Mouse (Mus musculus) stomach, embryonic 14.5 days (tissue): ENCODE measurements around the gene Tns1. TPM values are rescaled to one million over a fixed set of nuclear protein-coding genes. Genes with fewer than 3 reads are reported as not detected.

ENCODE experiments used
- ATAC-seq: fragments of 200-750 bp; cut with Nextera tagmentation; 2 replicates; pipeline ENCODE4 v1.8.0; 2017; ENCODE audit warnings: low read depth, moderate TSS enrichment; ENCODE audit not compliant: insufficient number of reproducible peaks, insufficient read depth, low FRiP score
- H3K27ac ChIP-seq: fragments of 300-500 bp; sonication (generic); 2 replicates; pipeline ENCODE4 v1.5.1; 2014; ENCODE audit warnings: mild to moderate bottlenecking, low read length, moderate library complexity, mixed read lengths
- H3K27me3 ChIP-seq: fragments of 300-500 bp; sonication (generic); 2 replicates; pipeline ENCODE4 v1.6.1; 2014; ENCODE audit warnings: low read length, control low read depth, mixed read lengths; ENCODE audit not compliant: control insufficient read depth, insufficient read depth
- H3K36me3 ChIP-seq: fragments of 300-500 bp; sonication (generic); 2 replicates; pipeline ENCODE4 v1.6.1; 2014; ENCODE audit warnings: mild to moderate bottlenecking, control low read depth, low read length, moderate library complexity, mixed read lengths; ENCODE audit not compliant: control insufficient read depth, insufficient read depth
- H3K4me1 ChIP-seq: fragments of 300-500 bp; sonication (generic); 2 replicates; pipeline ENCODE4 v1.6.1; 2014; ENCODE audit warnings: low read length, control low read depth, mixed read lengths; ENCODE audit not compliant: control insufficient read depth, insufficient read depth
- H3K4me2 ChIP-seq: fragments of 300-500 bp; sonication (generic); replicated peaks from 2 replicates; pipeline ENCODE4 v1.6.1; 2014; ENCODE audit warnings: low read depth, low read length, control low read depth
- H3K4me3 ChIP-seq: fragments of 300-500 bp; sonication (generic); 2 replicates; pipeline ENCODE4 v1.5.1; 2014; ENCODE audit warnings: low read depth, low read length, control low read depth
- H3K9ac ChIP-seq: fragments of 300-500 bp; sonication (generic); replicated peaks from 2 replicates; pipeline ENCODE4 v1.6.1; 2014; ENCODE audit warnings: low read depth, mild to moderate bottlenecking, control low read depth, low read length, moderate library complexity, mixed read lengths
- H3K9me3 ChIP-seq: fragments of 300-500 bp; sonication (generic); 2 replicates; pipeline ENCODE4 v1.6.1; 2016; ENCODE audit warnings: low read depth, low read length, control low read depth; ENCODE audit not compliant: control insufficient read depth
- WGBS: fragments of 180-500 bp; shearing (Covaris S2); extraction: QIAGEN DNeasy Blood & Tissue Kit; methylation state at CpG from one replicate; pipeline ENCODE4 v1.1.7; 2014; 5-methylcytosine and 5-hydroxymethylcytosine counted together
- polyA plus RNA-seq: library from polyadenylated mRNA; unstranded; fragments of >200 nt; fragmentation: Nextera tagmentation; extraction: Ambion mirVana; gene quantifications from 2 replicates; pipeline ENCODE4 v1.2.1, GENCODE M21; 2014

The Tns1 gene
- polyA plus RNA-seq, 1 experiment from 2014 or later: 35.3 TPM

GRCm38 (mm10) chr1:74028881-74029266 lies 95.4 kb downstream of the Tns1 start:
- no peak overlapping the region for H3K4me3 ChIP-seq
- 69% methylated on average over 5 of the region's 5 CpGs for WGBS
- ATAC-seq: no peak
- H3K9me3 ChIP-seq: no peaks in the 10 kb centered on the region
- no peak overlapping the region for H3K4me2 ChIP-seq
- H3K9ac ChIP-seq: no peak overlapping the region
- H3K4me1 ChIP-seq: peaks cover 68% of the 10 kb centered on the region
- no peaks in the 10 kb centered on the region for H3K27me3 ChIP-seq
- no peaks in the 10 kb centered on the region for H3K36me3 ChIP-seq
- H3K27ac ChIP-seq: no peak overlapping the region

- Histone ChIP-seq H3K27ac (peak overlapping the region; percentile 76), H3K9ac (no peak overlapping the region), H3K9me3 (no peaks in the 10 kb centered on the region), H3K4me3 (no peak overlapping the region), H3K36me3 (no peaks in the 10 kb centered on the region), H3K4me1 (peaks cover 68% of the 10 kb centered on the region), H3K27me3 (no peaks in the 10 kb centered on the region), H3K4me2 (no peak overlapping the region)
- 75% methylated on average over 13 of the region's 13 CpGs for WGBS
- ATAC-seq: no peak
These were observed 96.0 kb downstream of the Tns1 start for GRCm38 (mm10) chr1:74028118-74028880.

GRCm38 (mm10) chr1:74027559-74028091 lies 96.6 kb downstream of the Tns1 start:
- 0 out of 2 replicates have a peak, but pooled peaks have one; percentile 11 for ATAC-seq
- Histone ChIP-seq H3K36me3 (no peaks in the 10 kb centered on the region), H3K9me3 (no peaks in the 10 kb centered on the region), H3K9ac (no peak overlapping the region), H3K4me2 (no peak overlapping the region), H3K4me1 (peaks cover 68% of the 10 kb centered on the region), H3K27me3 (no peaks in the 10 kb centered on the region), H3K27ac (peak overlapping the region; percentile 76), H3K4me3 (no peak overlapping the region)
- 35% methylated on average over 11 of the region's 11 CpGs for WGBS

GRCm38 (mm10) chr1:74026703-74027195 lies 97.5 kb downstream of the Tns1 start:
- H3K9ac ChIP-seq: no peak overlapping the region
- peaks cover 66% of the 10 kb centered on the region for H3K4me1 ChIP-seq

DNA sequence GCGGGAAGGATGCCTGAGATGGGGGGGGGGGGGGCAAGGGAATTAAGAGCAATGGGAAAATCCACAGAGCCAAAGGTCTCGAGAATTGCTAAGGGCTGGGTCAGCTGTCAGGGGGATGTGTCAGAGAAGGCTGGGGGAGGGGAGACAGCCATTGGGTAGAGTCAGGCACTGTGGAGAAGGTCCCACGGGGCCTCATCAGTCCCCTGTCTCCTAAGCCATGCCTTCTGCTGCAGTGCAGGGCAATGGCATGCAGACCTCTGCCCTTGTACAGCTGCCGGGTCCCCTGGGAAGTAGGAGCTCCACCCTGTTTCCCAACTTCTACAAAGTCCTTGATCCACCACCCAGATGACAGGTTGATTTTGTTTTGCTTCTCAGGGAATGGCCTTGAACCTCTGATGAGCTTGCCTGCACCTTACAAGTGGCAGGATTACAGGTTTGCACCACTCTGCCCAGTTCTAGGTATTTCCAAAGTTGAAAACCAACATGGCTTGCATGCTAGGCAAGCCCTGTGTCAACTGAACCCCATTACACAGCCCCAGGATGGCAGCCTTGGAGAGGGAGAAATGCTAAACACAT lies 98.5 kb downstream of the Tns1 start:
- Histone ChIP-seq H3K27me3 (no peaks in the 10 kb centered on the region), H3K9ac (no peak overlapping the region), H3K36me3 (no peaks in the 10 kb centered on the region), H3K9me3 (no peaks in the 10 kb centered on the region), H3K27ac (no peak overlapping the region), H3K4me2 (no peak overlapping the region), H3K4me3 (no peak overlapping the region), H3K4me1 (peaks cover 56% of the 10 kb centered on the region)
- 30% methylated on average over 4 of the region's 4 CpGs for whole genome bisulfite sequencing
- ATAC-seq: no peak

More at GRCm38 (mm10) chr1:74026703-74027195, 97.5 kb downstream of the Tns1 start:
- Histone ChIP-seq H3K36me3 (no peaks in the 10 kb centered on the region), H3K27me3 (no peaks in the 10 kb centered on the region), H3K27ac (peak overlapping the region; percentile 76; the same call in 1 of the 2 replicates), H3K9me3 (no peaks in the 10 kb centered on the region), H3K4me3 (no peak overlapping the region), H3K4me2 (no peak overlapping the region)
- no peak for ATAC-seq
- 59% methylated on average over 9 of the region's 9 CpGs for WGBS

GRCm38 (mm10) chr1:74025227-74025626 lies 99.0 kb downstream of the Tns1 start:
- Histone ChIP-seq H3K9me3 (no peaks in the 10 kb centered on the region), H3K9ac (no peak overlapping the region), H3K27me3 (no peaks in the 10 kb centered on the region), H3K27ac (peak overlapping the region; percentile 52), H3K36me3 (no peaks in the 10 kb centered on the region), H3K4me1 (peaks cover 52% of the 10 kb centered on the region), H3K4me3 (no peak overlapping the region), H3K4me2 (no peak overlapping the region)
- 17% methylated on average over 6 of the region's 6 CpGs for WGBS
- ATAC-seq: no peak

DNA sequence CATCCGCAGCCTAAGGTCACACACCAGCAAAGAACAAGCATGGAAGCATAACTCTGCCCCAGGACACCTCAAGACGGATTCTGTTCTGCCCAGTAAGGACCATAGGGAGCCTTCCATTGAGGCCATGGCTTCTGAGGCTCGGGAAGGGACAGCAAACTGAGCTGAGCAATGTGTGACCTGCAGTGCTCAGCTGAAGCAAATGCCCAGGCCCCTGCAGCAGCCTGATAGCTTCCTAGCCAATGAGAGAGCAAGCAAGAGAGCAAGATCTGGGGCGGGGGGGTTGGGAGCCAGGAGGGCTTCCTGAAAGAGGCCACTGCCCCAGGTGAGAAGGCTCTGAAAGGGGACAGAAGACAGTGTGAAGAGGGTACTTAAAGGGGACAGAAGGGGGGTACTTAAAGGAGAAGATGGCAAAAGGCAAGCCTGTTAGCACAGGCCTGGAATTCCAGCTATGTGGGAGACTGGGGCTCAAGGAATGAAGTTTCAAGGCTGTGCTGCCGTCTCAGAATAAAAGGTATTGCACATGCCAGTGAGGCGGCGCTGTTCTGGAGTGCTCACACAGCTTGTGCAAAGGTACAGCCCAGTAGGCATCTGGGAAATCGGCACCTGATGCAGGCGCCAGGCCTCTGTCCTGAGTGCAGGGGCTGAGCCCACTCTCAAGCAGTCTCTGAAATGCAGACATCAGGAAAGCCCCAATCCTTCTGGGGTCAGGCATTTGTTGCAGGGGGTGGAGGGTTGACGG lies 99.6 kb downstream of the Tns1 start:
- no peak overlapping the region for H3K4me3 ChIP-seq
- H3K36me3 ChIP-seq: no peaks in the 10 kb centered on the region
- H3K4me2 ChIP-seq: no peak overlapping the region
- no peaks in the 10 kb centered on the region for H3K9me3 ChIP-seq
- no peaks in the 10 kb centered on the region for H3K27me3 ChIP-seq
- no peak overlapping the region for H3K9ac ChIP-seq
- ATAC-seq: no peak
- H3K27ac ChIP-seq: peak overlapping the region; percentile 52
- 42% methylated on average over 10 of the region's 10 CpGs for WGBS
- peaks cover 47% of the 10 kb centered on the region for H3K4me1 ChIP-seq

DNA sequence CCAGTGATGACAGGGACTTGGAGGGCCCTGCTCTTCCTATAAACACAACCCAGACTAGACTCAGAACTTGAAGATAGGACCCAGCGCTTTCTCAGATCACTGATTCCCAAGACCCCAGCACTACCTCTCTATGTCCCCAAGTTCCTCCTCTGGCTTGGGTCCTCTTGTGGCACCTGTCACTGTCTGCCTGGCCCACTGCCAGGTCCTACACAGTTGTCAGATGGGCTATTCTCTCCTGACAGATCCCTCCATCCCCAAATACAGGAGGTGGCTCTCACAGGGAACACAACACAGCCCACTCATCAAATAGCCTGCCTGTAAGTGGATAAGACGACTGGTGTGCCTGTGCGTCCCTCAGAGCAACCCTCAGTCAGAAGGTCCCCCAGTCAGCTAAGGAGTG lies 101.3 kb downstream of the Tns1 start:
- peaks cover 36% of the 10 kb centered on the region for H3K4me1 ChIP-seq
- 84% methylated on average over 3 of the region's 3 CpGs for whole genome bisulfite sequencing
- H3K27ac ChIP-seq: no peak overlapping the region
- no peak for ATAC-seq
- H3K27me3 ChIP-seq: no peaks in the 10 kb centered on the region
- no peak overlapping the region for H3K4me2 ChIP-seq
- no peaks in the 10 kb centered on the region for H3K36me3 ChIP-seq
- H3K4me3 ChIP-seq: no peak overlapping the region
- no peaks in the 10 kb centered on the region for H3K9me3 ChIP-seq
- H3K9ac ChIP-seq: no peak overlapping the region
